Mouse (Mus musculus) C2C12 (cell line): ENCODE results near the gene Lrriq4. TPM values are rescaled to one million over a fixed set of nuclear protein-coding genes. Genes with fewer than 3 reads are reported as not detected.

ENCODE experiments used
- H3K27me3 ChIP-seq: one replicate; pipeline ENCODE4 v1.6.1; 2011; ENCODE audit not compliant: control insufficient read depth, insufficient read depth, insufficient read length
- H3K36me3 ChIP-seq: one replicate; pipeline ENCODE4 v1.6.1; 2011; ENCODE audit not compliant: control insufficient read depth, insufficient read depth
- H3K4me3 ChIP-seq: one replicate; pipeline ENCODE4 v1.5.1; 2011; ENCODE audit warnings: mild to moderate bottlenecking, control low read depth; ENCODE audit not compliant: poor library complexity, insufficient read depth, severe bottlenecking
- H3K79me2 ChIP-seq: one replicate; pipeline ENCODE4 v1.6.1; 2011; ENCODE audit not compliant: control insufficient read depth, insufficient read depth
- H3K79me3 ChIP-seq: one replicate; pipeline ENCODE4 v1.6.1; 2011; ENCODE audit warnings: low read depth, control low read depth
- H3ac ChIP-seq: one replicate; pipeline ENCODE3; 2011; ENCODE audit warnings: low read depth; ENCODE audit not compliant: control insufficient read depth, insufficient read length
- CEBPB ChIP-seq: IDR thresholded peaks from one replicate; pipeline ENCODE4 v1.6.1; 2011; ENCODE audit warnings: low read depth, mild to moderate bottlenecking, control low read depth, moderate library complexity
- CTCF ChIP-seq: IDR thresholded peaks from one replicate; pipeline ENCODE4 v1.5.1; 2011; ENCODE audit not compliant: control insufficient read depth, insufficient read depth, insufficient read length
- FOSL1 ChIP-seq: IDR thresholded peaks from one replicate; pipeline ENCODE4 v1.8.0; 2011; ENCODE audit warnings: mild to moderate bottlenecking, low read length; ENCODE audit not compliant: poor library complexity, insufficient read depth, severe bottlenecking
- MAX ChIP-seq: IDR thresholded peaks from one replicate; pipeline ENCODE4 v1.6.1; 2011; ENCODE audit warnings: mild to moderate bottlenecking, control low read depth
- MYOD1 ChIP-seq: IDR thresholded peaks from one replicate; pipeline ENCODE4 v1.6.1; 2011; ENCODE audit warnings: low read depth; ENCODE audit not compliant: control insufficient read depth, insufficient read length
- MYOG ChIP-seq: IDR thresholded peaks from one replicate; pipeline ENCODE4 v1.6.1; 2011; ENCODE audit not compliant: control insufficient read depth, insufficient read length; ENCODE audit errors: extremely low read depth
- USF1 ChIP-seq: IDR thresholded peaks from one replicate; pipeline ENCODE4 v1.6.1; 2011; ENCODE audit warnings: low read depth, mild to moderate bottlenecking, control low read depth, moderate library complexity
- long read RNA-seq, 2 experiments: library from polyadenylated mRNA; unstranded; transcript quantifications; one replicate each; pipeline ENCODE4 v2.0.0; 2019 to 2020
- polyA plus RNA-seq: library from polyadenylated mRNA; unstranded; fragments of >200 nt; fragmentation: generic; extraction: Trizol; gene quantifications from one replicate; pipeline ENCODE4 v1.2.1, GENCODE M21; 2012; ENCODE audit warnings: missing spikeins

The Lrriq4 gene
- polyA plus RNA-seq = not detected
- long read RNA-seq, experiment 1 = 0 reads
- long read RNA-seq, experiment 2 = 0 reads

DNA sequence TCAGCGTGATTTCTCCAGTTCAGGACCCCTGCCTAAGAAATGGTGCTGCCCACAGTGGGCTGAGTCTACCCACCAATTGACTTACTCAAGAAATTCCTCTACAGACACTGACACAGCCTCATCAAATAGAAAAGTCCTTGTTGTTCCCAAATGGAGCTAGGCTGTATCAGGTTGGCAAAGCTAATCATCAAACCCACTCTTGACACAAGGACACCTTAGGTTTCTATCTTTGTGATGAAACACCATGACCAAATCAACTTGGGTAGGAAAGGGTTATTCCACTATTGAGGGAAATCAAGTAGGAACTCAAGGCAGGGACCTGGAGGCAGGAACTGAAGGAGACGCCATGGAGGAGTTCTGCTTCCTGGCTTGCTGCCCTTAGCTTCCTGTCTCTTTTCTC, at the start of gene Lrriq4:
TSS of gene Lrriq4 (plus strand) at position 301 of the 400 bp plus-strand sequence.
- Histone ChIP-seq H3K4me3 (no peak within 1 kb of the TSS), H3K79me2 (no peaks in the 10 kb centered on the region), H3K36me3 (no peaks in the 10 kb centered on the region), H3K27me3 (peaks cover 11% of the 10 kb centered on the region), H3K79me3 (no peaks in the 10 kb centered on the region), H3ac (no peak within 1 kb of the TSS)
- no peak for TF ChIP-seq MAX

DNA sequence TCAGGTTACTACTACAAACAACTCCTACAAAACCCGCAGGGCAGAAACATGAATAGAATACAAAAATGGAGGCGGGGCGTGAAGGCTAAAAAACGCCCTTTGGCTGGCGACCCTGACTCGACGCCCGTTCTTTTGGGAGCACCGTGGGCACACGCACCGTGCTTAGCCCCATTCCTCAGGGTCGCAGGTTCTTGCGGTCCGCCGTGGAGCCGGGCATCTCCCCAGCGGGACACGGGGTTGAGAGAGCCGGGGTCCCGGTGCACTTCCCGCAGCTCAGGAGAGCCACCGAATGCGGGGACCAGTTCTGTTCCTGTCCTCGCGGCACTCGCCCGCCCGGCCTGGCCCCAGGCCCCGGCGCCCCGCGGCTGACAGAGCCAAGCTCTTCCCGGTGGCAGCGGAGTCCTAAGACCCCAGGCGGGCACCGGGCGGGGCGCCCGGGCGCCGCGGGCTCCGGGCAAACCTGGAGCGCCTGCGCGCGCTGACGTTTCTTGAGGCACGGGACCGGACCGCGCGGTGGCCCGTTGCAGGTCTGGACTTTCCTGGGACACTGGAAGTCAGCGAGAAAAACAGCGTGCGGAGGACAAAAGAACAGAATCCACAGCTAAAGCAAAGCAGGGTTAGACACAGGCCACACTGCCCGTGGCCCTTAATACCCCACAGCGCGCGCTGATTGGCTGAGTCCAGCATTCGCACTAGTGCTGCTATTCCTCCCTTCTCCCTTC, 49.0 kb upstream of the Lrriq4 start:
- no peaks in the 10 kb centered on the region for H3K79me3 ChIP-seq
- no peaks in the 10 kb centered on the region for H3K79me2 ChIP-seq
- no peaks in the 10 kb centered on the region for H3K36me3 ChIP-seq
- TF ChIP-seq MYOG = no peak
- TF ChIP-seq MAX = no peak
- TF ChIP-seq USF1 = no peak
- TF ChIP-seq CTCF = no peak
- no peak for TF ChIP-seq CEBPB
- no peak for TF ChIP-seq FOSL1
- TF ChIP-seq MYOD1 = no peak
- H3ac ChIP-seq = peak overlapping the region; percentile 88
- no peaks in the 10 kb centered on the region for H3K27me3 ChIP-seq
- peak overlapping the region; percentile 36 for H3K4me3 ChIP-seq

DNA sequence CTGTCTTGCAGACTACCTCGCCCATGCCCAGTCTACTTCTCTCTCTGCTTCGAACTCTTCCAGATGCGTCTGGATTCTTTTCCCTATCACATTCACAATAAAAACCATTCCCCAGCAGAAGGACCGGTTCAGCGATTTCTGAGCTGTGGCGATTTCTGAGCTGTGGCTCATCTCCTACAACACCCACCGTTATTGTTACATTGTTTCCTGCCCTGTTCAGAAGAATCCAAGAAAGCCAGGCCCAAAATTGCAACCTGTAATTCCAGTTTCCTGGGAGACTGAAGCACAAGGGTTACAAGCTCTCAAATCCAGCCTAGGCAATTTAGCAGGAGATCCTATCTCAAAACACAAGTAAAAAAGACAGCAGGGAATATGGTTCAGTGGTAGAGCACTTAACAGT, 47.0 kb upstream of the Lrriq4 start:
- no peaks in the 10 kb centered on the region for H3K79me2 ChIP-seq
- TF ChIP-seq CTCF (no peak), MYOG (no peak), CEBPB (no peak), FOSL1 (no peak), MYOD1 (no peak), MAX (no peak), USF1 (no peak)
- H3K79me3 ChIP-seq = no peaks in the 10 kb centered on the region
- H3K36me3 ChIP-seq = no peaks in the 10 kb centered on the region
- H3K4me3 ChIP-seq = no peak overlapping the region
- no peaks in the 10 kb centered on the region for H3K27me3 ChIP-seq
- no peak overlapping the region for H3ac ChIP-seq

DNA sequence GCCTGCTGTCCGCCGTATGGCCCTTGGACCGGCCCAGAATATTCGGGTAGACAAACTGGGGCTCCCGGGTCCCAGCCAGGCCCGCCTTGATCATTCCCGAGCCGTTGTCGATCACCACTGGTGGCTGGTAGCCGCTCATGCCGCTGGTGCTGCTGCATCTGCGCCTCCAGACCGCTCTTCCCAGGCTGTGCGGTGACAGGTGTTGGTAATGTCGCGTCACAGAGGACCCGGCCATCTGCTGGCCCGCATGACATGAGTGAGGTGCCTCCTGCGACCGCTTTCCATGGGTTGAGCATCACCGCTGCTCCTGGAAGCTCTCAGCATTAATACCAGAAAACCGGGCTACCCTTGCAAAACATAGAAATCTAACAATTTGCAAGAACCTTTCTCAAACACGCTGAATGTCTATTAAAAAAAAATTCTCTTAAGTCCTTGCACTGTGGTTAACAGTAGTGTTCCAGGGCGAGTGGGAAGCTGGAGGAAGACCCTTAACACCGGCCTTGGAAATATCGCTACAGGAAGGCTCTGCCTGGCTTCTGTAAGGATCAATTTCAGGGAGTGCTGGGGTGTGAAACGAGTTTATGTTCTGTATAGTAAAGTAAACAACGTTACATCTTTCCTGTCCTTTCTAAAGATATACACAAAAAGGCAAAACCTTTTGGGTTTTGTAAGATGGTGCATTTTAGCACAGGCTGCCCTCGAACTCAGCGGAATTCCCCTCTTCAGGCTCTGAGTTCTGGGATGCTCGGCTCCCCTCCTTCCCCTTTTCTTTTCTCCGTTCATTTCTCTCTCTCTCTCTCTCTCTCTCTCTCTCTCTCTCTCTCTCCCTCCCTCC, 44.4 kb upstream of the Lrriq4 start, which contains the start of gene Actrt3:
TSS of gene Actrt3 (minus strand) at position 229 of the 835 bp plus-strand sequence.
- H3K79me3 ChIP-seq = peaks cover 12% of the 10 kb centered on the region
- H3K27me3 ChIP-seq = no peaks in the 10 kb centered on the region
- peaks cover 24% of the 10 kb centered on the region for H3K79me2 ChIP-seq
- H3K36me3 ChIP-seq = peaks cover 11% of the 10 kb centered on the region
- no peak for TF ChIP-seq MAX
- no peak for TF ChIP-seq USF1
- no peak for TF ChIP-seq MYOD1
- no peak for TF ChIP-seq MYOG
- TF ChIP-seq FOSL1 = no peak
- TF ChIP-seq CEBPB = no peak
- no peak for TF ChIP-seq CTCF
- H3K4me3 ChIP-seq = peak within 1 kb of the TSS; percentile 44
- H3ac ChIP-seq = peak within 1 kb of the TSS; percentile 61

DNA sequence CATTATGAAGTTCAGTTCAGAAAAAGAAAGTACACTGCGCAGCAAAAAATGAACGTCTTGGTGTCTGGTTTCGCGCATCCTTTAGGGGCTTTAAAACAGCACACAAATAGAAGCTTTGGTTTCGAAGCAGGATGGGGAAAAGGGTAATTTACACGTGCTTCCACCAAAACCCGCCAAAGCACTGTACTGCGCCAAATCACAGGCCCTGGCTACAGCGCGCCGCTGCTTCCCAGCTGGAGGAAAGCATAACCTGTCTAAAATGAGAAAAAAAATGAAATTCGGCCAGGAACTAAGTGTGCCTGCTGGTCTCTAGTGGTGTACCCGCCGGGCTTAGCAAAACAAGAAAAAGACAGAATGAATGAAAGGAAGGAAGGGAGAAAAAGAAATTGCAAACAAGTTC, 43.6 kb upstream of the Lrriq4 start:
- TF ChIP-seq MAX = peak; percentile 63
- TF ChIP-seq MYOG = no peak
- peaks cover 30% of the 10 kb centered on the region for H3K79me2 ChIP-seq
- H3ac ChIP-seq = peak overlapping the region; percentile 61
- peaks cover 12% of the 10 kb centered on the region for H3K79me3 ChIP-seq
- peaks cover 17% of the 10 kb centered on the region for H3K36me3 ChIP-seq
- H3K27me3 ChIP-seq = no peaks in the 10 kb centered on the region
- peak overlapping the region; percentile 44 for H3K4me3 ChIP-seq

DNA sequence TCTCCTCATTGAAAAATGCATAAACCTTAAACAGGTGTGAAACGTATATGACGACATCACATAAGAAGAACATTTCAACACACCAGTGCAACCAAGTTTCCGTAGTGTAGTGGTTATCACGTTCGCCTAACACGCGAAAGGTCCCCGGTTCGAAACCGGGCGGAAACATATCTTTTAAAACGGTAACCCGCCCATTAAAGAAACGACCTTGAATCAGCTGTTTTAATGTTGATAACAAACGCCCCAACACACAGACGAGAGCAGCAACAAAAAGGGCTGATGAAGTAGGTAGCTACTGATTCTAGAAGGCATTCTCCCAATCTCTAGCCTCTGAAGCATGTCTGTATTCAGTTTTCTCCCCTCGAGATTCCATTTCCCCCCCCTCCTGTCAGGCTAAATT, 43.1 kb upstream of the Lrriq4 start:
- Histone ChIP-seq H3K79me2 (peaks cover 30% of the 10 kb centered on the region), H3ac (no peak overlapping the region), H3K27me3 (no peaks in the 10 kb centered on the region), H3K36me3 (peaks cover 21% of the 10 kb centered on the region), H3K79me3 (peaks cover 12% of the 10 kb centered on the region), H3K4me3 (peak overlapping the region; percentile 65)
- TF ChIP-seq USF1 (no peak), FOSL1 (no peak), MAX (no peak), MYOD1 (no peak), MYOG (no peak), CEBPB (no peak), CTCF (no peak)
